Mouse (Mus musculus): ENCODE results near the gene Plekhh3. TPM values are rescaled to one million over a fixed set of nuclear protein-coding genes. Genes with fewer than 3 reads are reported as not detected.

Plekhh3 gene
- polyA plus RNA-seq, 1 experiment from 2014 or later, result 4.6 TPM

DNA sequence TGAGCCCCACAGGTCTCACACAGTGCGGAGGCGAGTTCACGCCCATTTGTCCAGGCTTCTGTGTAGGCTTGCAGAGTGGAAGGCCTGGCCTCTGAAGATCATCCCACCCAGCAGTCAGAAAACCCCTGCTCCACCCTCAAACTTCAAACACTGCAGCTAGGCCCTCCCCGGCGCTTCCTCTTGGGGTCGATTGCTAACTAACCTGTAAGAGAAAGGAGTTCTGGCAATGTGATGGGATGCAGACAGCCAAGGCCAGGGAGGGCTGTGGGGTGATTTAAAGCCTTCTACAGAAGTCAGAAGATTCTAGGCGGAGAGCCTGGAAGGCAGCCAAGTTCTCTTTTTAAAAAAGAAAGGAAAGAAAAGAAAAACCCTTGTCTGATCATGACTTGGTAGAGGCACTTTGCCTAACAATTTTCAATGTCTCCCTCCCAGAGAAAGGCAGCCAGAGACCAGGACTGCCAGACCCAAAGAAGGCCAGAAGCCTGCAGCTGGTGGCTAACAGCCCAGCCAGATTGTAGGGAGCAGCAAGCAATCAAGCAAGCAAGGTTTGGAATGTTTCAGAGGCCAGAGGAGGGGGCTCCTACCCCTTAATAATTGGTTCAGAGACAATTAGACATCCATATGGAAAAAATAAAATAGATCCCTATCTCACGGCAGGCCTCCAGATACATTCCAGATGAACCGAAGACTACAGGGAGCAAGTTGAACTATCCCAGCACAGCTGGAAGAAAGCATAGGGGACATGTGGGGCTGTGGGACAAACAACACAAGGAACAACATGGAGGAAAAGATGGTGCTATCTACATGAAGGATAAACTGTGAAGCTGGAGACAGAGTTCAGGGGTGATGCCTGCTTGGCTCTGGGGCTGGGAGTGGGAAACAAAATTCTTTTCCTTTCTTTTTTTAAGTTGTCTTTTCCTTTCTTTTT, 21.7 kb downstream of the Plekhh3 start:
- Histone ChIP-seq H3K9me3 (replicated peaks; ENCODE audit: control insufficient read depth, low read length) (no peaks in the 10 kb centered on the region), H3K27me3 (replicated peaks; ENCODE audit: control insufficient read depth, insufficient read depth, low read length) (no peaks in the 10 kb centered on the region), H3K4me3 (ENCODE audit: low read depth, low read length) (no peak overlapping the region), H3K27ac (ENCODE audit: low read depth, low read length) (peak overlapping the region; percentile 14; the same call in 1 of the 2 replicates), H3K9ac (ENCODE audit: low read length) (peak overlapping the region; percentile 22; the same call in 1 of the 2 replicates), H3K36me3 (ENCODE audit: control insufficient read depth, insufficient read depth, low read length) (no peaks in the 10 kb centered on the region), H3K4me2 (ENCODE audit: low read length) (no peak overlapping the region), H3K4me1 (ENCODE audit: control insufficient read depth, insufficient read depth, low read length) (peaks cover 7% of the 10 kb centered on the region; the same call in 1 of the 2 replicates)
- ATAC-seq (no peak), DNase-seq (ENCODE audit: low spot score) (peak; percentile 45)
- 48% methylated on average over 9 of the region's 9 CpGs for WGBS

DNA sequence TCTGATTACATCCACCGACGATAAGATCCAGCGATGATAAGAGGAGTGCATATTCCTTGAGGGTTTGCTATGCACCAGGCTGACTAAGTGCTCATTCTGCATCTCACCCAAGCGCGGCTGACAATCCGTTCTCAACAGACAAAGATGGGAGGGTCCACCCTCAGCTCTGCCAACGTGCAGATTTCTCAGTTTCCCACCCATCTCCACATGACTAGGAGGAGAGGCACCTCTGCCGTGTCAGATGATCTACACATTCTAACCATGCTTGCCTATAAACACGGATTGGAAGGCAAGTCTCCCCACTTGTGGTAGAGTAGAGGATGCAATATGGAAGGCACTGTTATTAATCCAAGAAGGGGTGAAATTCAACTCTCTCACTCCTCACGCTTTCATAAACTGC, 22.4 kb downstream of the Plekhh3 start:
- WGBS, result 74% methylated on average over 10 of the region's 10 CpGs
- Histone ChIP-seq H3K9me3 (replicated peaks; ENCODE audit: control insufficient read depth, low read length) (no peaks in the 10 kb centered on the region), H3K4me1 (ENCODE audit: control insufficient read depth, insufficient read depth, low read length) (peaks cover 7% of the 10 kb centered on the region; the same call in 1 of the 2 replicates), H3K4me3 (ENCODE audit: low read depth, low read length) (no peak overlapping the region), H3K9ac (ENCODE audit: low read length) (no peak overlapping the region), H3K36me3 (ENCODE audit: control insufficient read depth, insufficient read depth, low read length) (no peaks in the 10 kb centered on the region), H3K27me3 (replicated peaks; ENCODE audit: control insufficient read depth, insufficient read depth, low read length) (no peaks in the 10 kb centered on the region), H3K27ac (ENCODE audit: low read depth, low read length) (no peak overlapping the region), H3K4me2 (ENCODE audit: low read length) (no peak overlapping the region)
- ATAC-seq (no peak), DNase-seq (ENCODE audit: low spot score) (no peak)

DNA sequence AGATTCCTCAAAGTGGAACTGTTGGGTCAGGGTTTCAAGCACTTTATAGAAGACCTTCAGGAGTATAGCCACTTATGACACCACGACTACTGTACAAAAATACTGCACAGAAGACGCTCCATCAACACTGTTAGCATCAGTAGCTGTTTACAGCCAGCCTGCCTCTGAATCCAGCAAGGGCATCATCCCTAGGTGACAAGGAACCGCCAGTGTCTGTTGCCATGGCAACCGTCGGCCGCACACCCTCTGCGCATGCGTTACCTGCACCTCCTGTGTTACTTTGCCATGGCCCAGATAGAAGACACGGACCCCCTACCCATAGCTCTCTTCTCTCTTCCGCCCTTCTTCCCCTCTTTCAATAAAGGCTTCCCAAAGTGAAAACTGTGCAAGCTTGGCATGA, 24.8 kb downstream of the Plekhh3 start:
- Histone ChIP-seq H3K4me1 (ENCODE audit: control insufficient read depth, insufficient read depth, low read length) (peaks cover 7% of the 10 kb centered on the region; the same call in 1 of the 2 replicates), H3K9me3 (replicated peaks; ENCODE audit: control insufficient read depth, low read length) (no peaks in the 10 kb centered on the region), H3K4me3 (ENCODE audit: low read depth, low read length) (no peak overlapping the region), H3K4me2 (ENCODE audit: low read length) (no peak overlapping the region; the same call in 1 of the 2 replicates), H3K27ac (ENCODE audit: low read depth, low read length) (no peak overlapping the region; the same call in 1 of the 2 replicates), H3K36me3 (ENCODE audit: control insufficient read depth, insufficient read depth, low read length) (no peaks in the 10 kb centered on the region), H3K9ac (ENCODE audit: low read length) (no peak overlapping the region), H3K27me3 (replicated peaks; ENCODE audit: control insufficient read depth, insufficient read depth, low read length) (no peaks in the 10 kb centered on the region)
- ATAC-seq (0 out of 2 replicates have a peak, but pooled peaks have one; percentile 29), DNase-seq (ENCODE audit: low spot score) (peak; percentile 81)
- 13% methylated on average over 10 of the region's 10 CpGs for WGBS

DNA sequence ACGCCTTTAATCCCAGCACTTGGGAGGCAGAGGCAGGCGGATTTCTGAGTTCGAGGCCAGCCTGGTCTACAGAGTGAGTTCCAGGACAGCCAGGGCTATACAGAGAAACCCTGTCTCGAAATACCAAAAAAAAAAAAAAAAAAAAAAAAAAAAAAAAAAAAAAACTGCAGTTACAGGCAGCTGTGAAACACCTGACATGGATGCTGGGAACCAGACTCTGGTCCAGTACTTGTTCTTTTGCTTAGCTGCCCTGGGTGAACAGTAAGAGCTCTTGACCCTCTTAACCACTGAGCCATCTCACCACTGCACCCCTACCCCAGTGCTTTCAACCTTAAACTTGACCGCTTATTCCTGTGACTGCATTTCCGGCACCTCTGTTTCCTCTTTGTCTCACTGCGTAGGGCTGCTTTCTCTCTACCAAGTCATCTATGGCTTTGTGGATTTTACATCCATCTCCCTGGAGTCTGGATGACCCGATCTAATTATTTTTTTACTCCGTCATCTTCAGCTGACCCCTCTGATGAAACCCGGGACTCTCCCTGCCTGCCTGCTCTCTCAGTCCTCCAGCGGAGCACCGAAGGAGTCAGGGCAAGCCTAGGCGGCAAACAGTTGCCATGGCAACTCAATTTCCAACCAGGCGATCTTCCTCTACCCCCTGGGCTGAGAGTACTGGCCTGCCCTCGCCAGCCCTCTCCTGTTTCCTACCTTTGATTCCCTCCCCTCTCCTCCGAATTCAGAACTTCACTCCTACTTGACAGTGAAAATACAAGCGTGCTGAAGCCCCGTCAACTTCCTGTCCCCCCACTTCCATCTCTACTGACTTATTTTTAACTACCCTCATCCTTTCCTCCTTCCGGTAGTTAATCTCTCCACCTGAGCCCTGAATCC, 27.6 kb downstream of the Plekhh3 start:
- H3K9ac ChIP-seq (ENCODE audit: low read length), result peak overlapping the region; percentile 48; the same call in 1 of the 2 replicates
- ATAC-seq (peak; percentile 52; the same call in 1 of the 2 replicates), DNase-seq (ENCODE audit: low spot score) (peak; percentile 75)
- H3K4me2 ChIP-seq (ENCODE audit: low read length), result peak overlapping the region; percentile 40
- peak overlapping the region; percentile 60 for H3K27ac ChIP-seq (ENCODE audit: low read depth, low read length)
- H3K9me3 ChIP-seq (replicated peaks; ENCODE audit: control insufficient read depth, low read length), result no peaks in the 10 kb centered on the region
- H3K4me3 ChIP-seq (ENCODE audit: low read depth, low read length), result peak overlapping the region; percentile 14; the same call in 1 of the 2 replicates
- WGBS, result 20% methylated on average over 18 of the region's 19 CpGs
- no peaks in the 10 kb centered on the region for H3K27me3 ChIP-seq (replicated peaks; ENCODE audit: control insufficient read depth, insufficient read depth, low read length)
- H3K36me3 ChIP-seq (ENCODE audit: control insufficient read depth, insufficient read depth, low read length), result no peaks in the 10 kb centered on the region
- H3K4me1 ChIP-seq (ENCODE audit: control insufficient read depth, insufficient read depth, low read length), result peaks cover 10% of the 10 kb centered on the region

DNA sequence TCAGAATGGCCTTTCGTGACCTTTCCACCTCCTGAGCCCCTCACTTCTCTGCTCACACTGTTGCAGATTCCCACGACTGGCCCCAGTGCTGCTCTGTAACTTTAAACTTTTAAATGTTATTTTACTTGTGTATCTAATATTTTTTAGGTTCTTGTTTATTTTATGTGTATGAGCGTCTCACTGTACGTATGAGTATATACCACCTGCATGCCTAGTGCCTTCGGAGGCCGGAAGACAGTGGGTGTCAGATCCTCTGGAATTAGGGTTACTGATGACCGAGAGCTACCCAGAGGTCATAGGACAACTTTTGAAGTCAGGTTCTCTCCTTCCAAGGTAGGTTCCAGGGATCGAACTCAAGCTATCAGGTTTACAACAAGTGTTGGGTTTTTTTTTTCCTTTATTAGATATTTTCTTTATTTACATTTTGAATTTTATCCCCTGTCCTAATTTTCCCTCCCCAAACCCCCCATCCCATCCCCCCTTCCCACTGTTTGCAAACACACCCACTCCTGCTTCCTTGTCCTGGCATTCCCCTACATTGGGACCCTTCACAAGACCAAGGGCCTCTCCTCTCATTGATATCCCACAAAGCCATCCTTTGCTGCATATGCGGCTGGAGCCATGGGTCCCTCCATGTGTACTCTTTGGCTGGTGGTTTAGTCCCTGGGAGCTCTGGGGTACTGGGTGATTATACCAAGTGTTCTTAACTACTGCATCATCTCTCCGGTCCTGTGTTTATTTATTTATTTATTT, 28.8 kb downstream of the Plekhh3 start:
- Histone ChIP-seq H3K4me3 (ENCODE audit: low read depth, low read length) (no peak overlapping the region), H3K27ac (ENCODE audit: low read depth, low read length) (no peak overlapping the region), H3K9me3 (replicated peaks; ENCODE audit: control insufficient read depth, low read length) (no peaks in the 10 kb centered on the region), H3K36me3 (ENCODE audit: control insufficient read depth, insufficient read depth, low read length) (no peaks in the 10 kb centered on the region), H3K9ac (ENCODE audit: low read length) (no peak overlapping the region), H3K4me2 (ENCODE audit: low read length) (no peak overlapping the region), H3K27me3 (replicated peaks; ENCODE audit: control insufficient read depth, insufficient read depth, low read length) (no peaks in the 10 kb centered on the region), H3K4me1 (ENCODE audit: control insufficient read depth, insufficient read depth, low read length) (peaks cover 10% of the 10 kb centered on the region)
- 90% methylated on average over 10 of the region's 10 CpGs for WGBS
- ATAC-seq (no peak), DNase-seq (ENCODE audit: low spot score) (no peak)

GRCm38 (mm10) chr11:101141088-101141487, 30.1 kb downstream of the Plekhh3 start:
- no peaks in the 10 kb centered on the region for H3K9me3 ChIP-seq (replicated peaks; ENCODE audit: control insufficient read depth, low read length)
- no peak overlapping the region for H3K9ac ChIP-seq (ENCODE audit: low read length)
- 66% methylated on average over 8 of the region's 8 CpGs for WGBS
- peaks cover 7% of the 10 kb centered on the region for H3K4me1 ChIP-seq (ENCODE audit: control insufficient read depth, insufficient read depth, low read length)
- no peak overlapping the region for H3K4me2 ChIP-seq (ENCODE audit: low read length)
- H3K4me3 ChIP-seq (ENCODE audit: low read depth, low read length), result no peak overlapping the region
- H3K27me3 ChIP-seq (replicated peaks; ENCODE audit: control insufficient read depth, insufficient read depth, low read length), result no peaks in the 10 kb centered on the region
- no peak for ATAC-seq
- H3K36me3 ChIP-seq (ENCODE audit: control insufficient read depth, insufficient read depth, low read length), result no peaks in the 10 kb centered on the region
- H3K27ac ChIP-seq (ENCODE audit: low read depth, low read length), result no peak overlapping the region
- no peak for DNase-seq (ENCODE audit: low spot score)

DNA sequence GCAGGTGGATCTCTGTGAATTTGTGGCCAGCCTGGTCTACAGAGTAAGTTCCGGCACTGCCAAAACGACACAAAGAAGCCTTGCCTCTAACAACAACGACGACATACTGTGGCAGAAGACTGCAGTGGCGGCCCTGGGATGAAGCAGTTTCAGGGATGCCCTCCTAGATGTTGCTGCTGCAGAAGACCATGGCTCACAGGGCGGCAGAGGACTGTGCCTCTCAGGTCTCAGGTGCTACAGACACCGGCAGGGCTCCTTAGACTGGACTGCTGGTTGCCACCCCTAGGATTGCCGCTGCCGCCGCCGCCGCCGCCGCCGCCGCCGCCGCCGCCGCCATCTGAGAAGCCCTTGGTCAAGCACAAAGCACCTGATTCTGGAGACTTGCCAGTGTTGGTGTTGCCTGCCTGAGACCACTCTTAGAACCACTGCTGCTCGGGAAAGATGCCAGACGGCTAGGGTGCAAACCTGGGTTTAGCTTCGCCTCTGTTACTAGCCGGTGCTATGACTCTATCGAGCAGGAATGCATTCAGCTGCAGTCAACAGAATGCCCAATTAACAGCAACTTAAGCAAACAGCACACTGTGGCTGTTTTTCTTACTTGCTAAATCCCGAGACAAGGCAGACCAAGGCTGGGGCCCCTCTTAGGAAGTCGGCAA, 30.9 kb downstream of the Plekhh3 start:
- H3K4me3 ChIP-seq (ENCODE audit: low read depth, low read length), result peak overlapping the region; percentile 29
- H3K4me2 ChIP-seq (ENCODE audit: low read length), result peak overlapping the region; percentile 51
- H3K27me3 ChIP-seq (replicated peaks; ENCODE audit: control insufficient read depth, insufficient read depth, low read length), result no peaks in the 10 kb centered on the region
- H3K4me1 ChIP-seq (ENCODE audit: control insufficient read depth, insufficient read depth, low read length), result peaks cover 7% of the 10 kb centered on the region
- H3K9ac ChIP-seq (ENCODE audit: low read length), result peak overlapping the region; percentile 61
- peak overlapping the region; percentile 52 for H3K27ac ChIP-seq (ENCODE audit: low read depth, low read length)
- H3K36me3 ChIP-seq (ENCODE audit: control insufficient read depth, insufficient read depth, low read length), result no peaks in the 10 kb centered on the region
- no peaks in the 10 kb centered on the region for H3K9me3 ChIP-seq (replicated peaks; ENCODE audit: control insufficient read depth, low read length)
- DNase-seq (ENCODE audit: low spot score) (peak; percentile 92), ATAC-seq (peak; percentile 85)
- whole genome bisulfite sequencing, result 20% methylated on average over 27 of the region's 27 CpGs

Measured in forebrain, embryonic 14.5 days (tissue).